Mouse (Mus musculus) CH12.LX (cell line): ENCODE measurements around the gene Hspb7. TPM values are rescaled to one million over a fixed set of nuclear protein-coding genes. Genes with fewer than 3 reads are reported as not detected.

Experiments
- DNase-seq: peaks from one replicate; pipeline ENCODE4 v3.0.0-alpha.2; 2013; ENCODE audit errors: extremely low read depth
- H3K27ac ChIP-seq: 2 replicates; pipeline ENCODE4 v1.5.1; 2012; ENCODE audit warnings: low read depth, mild to moderate bottlenecking, control low read depth, moderate library complexity; ENCODE audit not compliant: insufficient read depth
- H3K27me3 ChIP-seq: replicated peaks from 2 replicates; pipeline ENCODE3; 2012; ENCODE audit warnings: inconsistent platforms
- H3K36me3 ChIP-seq, 2 experiments: replicated peaks in 1 of 2; 2 replicates each; pipeline versions ENCODE3 to v1.6.1; 2012; ENCODE audit warnings: inconsistent platforms in 1 of 2, low read length in 1 of 2, mild to moderate bottlenecking in 1 of 2, mixed read lengths in 1 of 2, moderate library complexity in 1 of 2; ENCODE audit not compliant: control insufficient read depth in 1 of 2, insufficient read depth in 1 of 2
- H3K4me1 ChIP-seq, 2 experiments: 2 replicates each; pipeline ENCODE4 v1.6.1; 2012; ENCODE audit warnings: inconsistent platforms in 1 of 2, moderate library complexity in 1 of 2; ENCODE audit not compliant: insufficient read depth in 2 of 2, control insufficient read depth in 1 of 2
- H3K4me2 ChIP-seq: 2 replicates; pipeline ENCODE4 v1.6.1; 2012; ENCODE audit warnings: low read depth, mild to moderate bottlenecking, control low read depth; ENCODE audit not compliant: poor library complexity, insufficient read depth, severe bottlenecking
- H3K4me3 ChIP-seq, 3 experiments: fragments of 150-350 bp in 1 of 3; sonication (generic) in 1 of 3; replicated peaks in 1 of 3; 2 replicates each; pipeline versions ENCODE3 to v1.5.1; 2011 to 2012; ENCODE audit warnings: low read depth in 2 of 3, low read length in 2 of 3, mild to moderate bottlenecking in 2 of 3, moderate library complexity in 2 of 3, control low read depth in 1 of 3, improper control_type of control experiment in 1 of 3, inconsistent platforms in 1 of 3, mixed read lengths in 1 of 3; ENCODE audit not compliant: poor library complexity in 1 of 3
- H3K79me2 ChIP-seq: replicated peaks from 2 replicates; pipeline ENCODE4 v1.6.1; 2012; ENCODE audit warnings: mild to moderate bottlenecking, moderate library complexity; ENCODE audit not compliant: control insufficient read depth, poor library complexity, insufficient read depth, severe bottlenecking; ENCODE audit errors: extremely low read depth
- H3K9ac ChIP-seq: 2 replicates; pipeline ENCODE4 v1.6.1; 2012; ENCODE audit warnings: low read depth, mild to moderate bottlenecking, control low read depth, moderate library complexity; ENCODE audit not compliant: insufficient read depth
- H3K9me3 ChIP-seq: replicated peaks from 2 replicates; pipeline ENCODE3; 2012; ENCODE audit warnings: low read length, inconsistent platforms, mixed read lengths
- BHLHE40 ChIP-seq: IDR thresholded peaks from 2 replicates; pipeline ENCODE4 v1.6.1; 2011; ENCODE audit warnings: mild to moderate bottlenecking, low read depth, low read length, improper control_type of control experiment
- CHD2 ChIP-seq: IDR thresholded peaks from 2 replicates; pipeline ENCODE4 v1.6.1; 2011; ENCODE audit warnings: low read length, improper control_type of control experiment
- CTCF ChIP-seq, 2 experiments: IDR thresholded peaks in 1 of 2; conservative IDR thresholded peaks in 1 of 2; 2 replicates each; pipeline ENCODE4 v1.5.1; 2011 to 2012; ENCODE audit warnings: low read depth in 2 of 2, low read length in 2 of 2, improper control_type of control experiment in 1 of 2, inconsistent platforms in 1 of 2, mild to moderate bottlenecking in 1 of 2, moderate library complexity in 1 of 2
- E2F4 ChIP-seq: IDR thresholded peaks from 2 replicates; pipeline ENCODE4 v1.6.1; 2011; ENCODE audit warnings: low read depth, low read length, improper control_type of control experiment; ENCODE audit not compliant: insufficient replicate concordance
- ELF1 ChIP-seq: IDR thresholded peaks from 2 replicates; pipeline ENCODE4 v1.6.1; 2014; ENCODE audit warnings: low read depth, mild to moderate bottlenecking, inconsistent platforms, low read length, improper control_type of control experiment
- ETS1 ChIP-seq: conservative IDR thresholded peaks from 2 replicates; pipeline ENCODE4 v1.6.1; 2012; ENCODE audit warnings: low read depth, mild to moderate bottlenecking, inconsistent platforms, low read length, improper control_type of control experiment, moderate library complexity
- IRF4 ChIP-seq: IDR thresholded peaks from 2 replicates; pipeline ENCODE4 v1.6.1; 2014; ENCODE audit warnings: low read depth, mild to moderate bottlenecking, inconsistent platforms, low read length, improper control_type of control experiment
- MAFK ChIP-seq: IDR thresholded peaks from 2 replicates; pipeline ENCODE4 v1.6.1; 2011; ENCODE audit warnings: low read length, improper control_type of control experiment; ENCODE audit not compliant: insufficient replicate concordance
- MAZ ChIP-seq: IDR thresholded peaks from 2 replicates; pipeline ENCODE4 v1.6.1; 2012; ENCODE audit warnings: low read depth, mild to moderate bottlenecking, inconsistent platforms, low read length, improper control_type of control experiment, moderate library complexity
- MEF2A ChIP-seq: IDR thresholded peaks from 2 replicates; pipeline ENCODE4 v1.6.1; 2014; ENCODE audit warnings: low read depth, mild to moderate bottlenecking, inconsistent platforms, low read length, improper control_type of control experiment, borderline replicate concordance
- MYC ChIP-seq: IDR thresholded peaks from 2 replicates; pipeline ENCODE4 v1.6.1; 2011; ENCODE audit warnings: low read depth, mild to moderate bottlenecking, improper control_type of control experiment, low read length
- NELFE ChIP-seq: IDR thresholded peaks from 2 replicates; pipeline ENCODE4 v1.6.1; 2011; ENCODE audit warnings: low read depth, low read length, improper control_type of control experiment
- NRF1 ChIP-seq: IDR thresholded peaks from 2 replicates; pipeline ENCODE4 v1.6.1; 2014; ENCODE audit warnings: low read depth, mild to moderate bottlenecking, inconsistent platforms, low read length, improper control_type of control experiment, moderate library complexity
- POLR2A ChIP-seq: IDR thresholded peaks from 2 replicates; pipeline ENCODE4 v1.6.1; 2011; ENCODE audit warnings: low read depth, mild to moderate bottlenecking, improper control_type of control experiment, low read length
- RAD21 ChIP-seq: IDR thresholded peaks from 2 replicates; pipeline ENCODE4 v1.6.1; 2011; ENCODE audit warnings: low read depth, mild to moderate bottlenecking, low read length, improper control_type of control experiment, moderate library complexity
- TBP ChIP-seq: conservative IDR thresholded peaks from 2 replicates; pipeline ENCODE4 v1.6.1; 2011; ENCODE audit warnings: low read depth, low read length, improper control_type of control experiment
- TCF12 ChIP-seq: IDR thresholded peaks from 2 replicates; pipeline ENCODE4 v1.6.1; 2014; ENCODE audit warnings: low read depth, mild to moderate bottlenecking, inconsistent platforms, low read length, improper control_type of control experiment
- UBTF ChIP-seq: IDR thresholded peaks from 2 replicates; pipeline ENCODE4 v1.6.1; 2012; ENCODE audit warnings: low read depth, mild to moderate bottlenecking, inconsistent platforms, low read length, improper control_type of control experiment, moderate library complexity
- USF1 ChIP-seq: IDR thresholded peaks from 2 replicates; pipeline ENCODE4 v1.6.1; 2014; ENCODE audit warnings: low read depth, mild to moderate bottlenecking, inconsistent platforms, low read length, improper control_type of control experiment
- ZC3H11A ChIP-seq: IDR thresholded peaks from 2 replicates; pipeline ENCODE4 v1.6.1; 2012; ENCODE audit warnings: low read depth, mild to moderate bottlenecking, inconsistent platforms, low read length, improper control_type of control experiment
- ZKSCAN1 ChIP-seq: IDR thresholded peaks from 2 replicates; pipeline ENCODE4 v1.6.1; 2012; ENCODE audit warnings: low read depth, inconsistent platforms, low read length, improper control_type of control experiment, borderline replicate concordance
- ZNF384 ChIP-seq: IDR thresholded peaks from 2 replicates; pipeline ENCODE4 v1.6.1; 2012; ENCODE audit warnings: low read depth, low read length, improper control_type of control experiment, inconsistent platforms
- dilution Hi-C: fragments of 300-500 bp; cut with MboI; formaldehyde crosslinking; loops from 2 replicates; pipeline ENCODE4 v1.14.3; 2020; ENCODE audit warnings: low sequenced_read_pairs; ENCODE audit not compliant: extremely low pct_unique_long_range_greater_than_20kb, extremely low pct_ligation_motif_present
- in situ Hi-C: fragments of 300-500 bp; cut with MboI; formaldehyde crosslinking; loops from 3 replicates; pipeline ENCODE4 v1.14.3; 2019; ENCODE audit warnings: low sequenced_read_pairs, low pct_ligation_motif_present, low pct_unique_long_range_greater_than_20kb, mixed read lengths
- polyA plus RNA-seq: library from polyadenylated mRNA; unstranded; fragments of >175 nt; gene quantifications from 2 replicates; pipeline ENCODE4 v1.2.1, GENCODE M21; 2012; ENCODE audit warnings: low read depth; ENCODE audit not compliant: insufficient read length
- total RNA-seq, 2 experiments: library from RNA; depleted of rRNA; stranded (reverse); fragments of 300-350 nt in 1 of 2; fragments of >200 nt in 1 of 2; gene quantifications; 2 replicates each; pipeline ENCODE4 v1.2.3; 2012 to 2014

The Hspb7 gene
- total and polyA plus RNA-seq, 3 experiments = 0.04 TPM; not detected in 2

DNA sequence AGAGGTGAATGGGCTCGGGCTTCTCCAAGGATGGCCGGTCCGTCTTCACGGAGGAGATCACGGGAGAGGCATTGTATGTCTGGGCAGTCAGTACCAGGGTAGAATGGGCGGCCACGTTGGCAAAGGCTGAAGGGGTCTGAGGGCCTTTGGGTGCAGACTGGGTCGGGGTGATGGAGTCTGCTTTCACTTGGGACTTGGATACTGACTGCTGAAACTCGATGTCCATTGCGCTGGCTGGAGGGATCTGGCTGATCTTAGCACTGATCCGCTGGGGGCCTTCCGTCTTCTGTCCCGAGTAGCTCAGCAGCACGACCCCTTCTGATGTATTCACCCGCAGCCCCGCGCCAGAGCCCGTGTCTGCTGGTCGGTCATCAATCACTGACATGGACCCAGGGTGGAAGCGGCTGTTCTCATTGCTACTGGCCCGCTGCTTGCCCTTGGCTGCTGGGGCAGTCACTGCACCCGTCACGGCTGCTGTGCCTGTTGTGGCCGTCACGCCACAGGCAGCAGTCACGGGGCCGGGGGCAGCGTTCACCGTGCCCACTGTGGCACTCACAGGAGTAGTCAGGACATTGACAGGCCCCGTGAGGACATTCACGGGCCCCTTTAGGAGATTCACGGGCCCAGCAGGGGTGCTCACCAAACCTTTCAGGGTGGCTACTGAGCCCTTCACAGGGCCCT lies 52.2 kb downstream of the Hspb7 start:
- TF ChIP-seq BHLHE40 = no peak
- TF ChIP-seq CHD2 = no peak
- TF ChIP-seq NELFE = no peak
- TF ChIP-seq IRF4 = no peak
- TF ChIP-seq MAFK = no peak
- no peak for TF ChIP-seq ZNF384
- no peak for TF ChIP-seq NRF1
- no peak for TF ChIP-seq UBTF
- TF ChIP-seq E2F4 = no peak
- no peak for TF ChIP-seq TCF12
- TF ChIP-seq ETS1 = no peak
- TF ChIP-seq TBP = no peak
- TF ChIP-seq USF1 = no peak
- no peak for TF ChIP-seq POLR2A
- Histone ChIP-seq H3K27ac (no peak overlapping the region), H3K4me2 (no peak overlapping the region), H3K27me3 (no peaks in the 10 kb centered on the region), H3K79me2 (no peaks in the 10 kb centered on the region), H3K9ac (no peak overlapping the region), H3K4me3 (no peak overlapping the region), H3K36me3 (peaks cover 91 to 97% of the 10 kb centered on the region in 2 experiments), H3K9me3 (peaks cover 65% of the 10 kb centered on the region), H3K4me1 (peaks cover 0 to 5% of the 10 kb centered on the region in 2 experiments; a peak in 2 of 4 replicates)
- dilution Hi-C loops (no loop called here), in situ Hi-C loops (no loop called here)
- DNase-seq = no peak

GRCm38 (mm10) chr4:141474431-141474830 lies 53.9 kb downstream of the Hspb7 start:
- in situ Hi-C loops = no loop called here
- TF ChIP-seq TBP (no peak), ZNF384 (no peak), ELF1 (no peak), MEF2A (no peak), MYC (no peak), USF1 (no peak), ZC3H11A (no peak), MAFK (no peak), MAZ (no peak), RAD21 (no peak), NELFE (no peak), ZKSCAN1 (no peak), CTCF (conservative IDR thresholded peaks at IDR 0.05 in 1 of 2, IDR thresholded peaks at IDR 0.05 in 1 of 2; ENCODE audit: low read depth in 2 of 2, low read length in 2 of 2) (no peak), NRF1 (no peak)
- no peaks in the 10 kb centered on the region for H3K79me2 ChIP-seq
- peaks cover 94 to 99% of the 10 kb centered on the region in 2 experiments for H3K36me3 ChIP-seq
- peaks cover 0 to 13% of the 10 kb centered on the region in 2 experiments; a peak in 2 of 4 replicates for H3K4me1 ChIP-seq
- H3K4me3 ChIP-seq = no peak overlapping the region
- H3K27me3 ChIP-seq = no peaks in the 10 kb centered on the region
- no peak overlapping the region for H3K9ac ChIP-seq
- H3K27ac ChIP-seq = no peak overlapping the region
- dilution Hi-C loops = no loop called here
- peaks cover 80% of the 10 kb centered on the region for H3K9me3 ChIP-seq
- no peak for DNase-seq
- no peak overlapping the region for H3K4me2 ChIP-seq
